Mouse (Mus musculus) ES-Bruce4 (cell line): ENCODE data around the gene Zfp473. TPM values are rescaled to one million over a fixed set of nuclear protein-coding genes. Genes with fewer than 3 reads are reported as not detected.

ENCODE experiments used
- H3K27ac ChIP-seq: 2 replicates; pipeline ENCODE4 v1.5.1; 2012; ENCODE audit warnings: low read length, inconsistent platforms; ENCODE audit not compliant: insufficient read depth
- H3K27me3 ChIP-seq: 2 replicates; pipeline ENCODE4 v1.6.1; 2012; ENCODE audit warnings: mild to moderate bottlenecking, low read length, inconsistent platforms; ENCODE audit not compliant: control insufficient read depth, poor library complexity, insufficient read depth, severe bottlenecking
- H3K36me3 ChIP-seq: 2 replicates; pipeline ENCODE4 v1.6.1; 2012; ENCODE audit warnings: inconsistent platforms, mild to moderate bottlenecking, low read length, moderate library complexity; ENCODE audit not compliant: control insufficient read depth, poor library complexity, insufficient read depth, severe bottlenecking
- H3K4me1 ChIP-seq: one replicate; pipeline ENCODE4 v1.8.1; 2011; ENCODE audit warnings: low read length; ENCODE audit not compliant: control insufficient read depth, insufficient read depth
- H3K4me3 ChIP-seq: 2 replicates; pipeline ENCODE4 v1.5.1; 2011; ENCODE audit warnings: low read depth, mild to moderate bottlenecking, low read length
- H3K9ac ChIP-seq: 2 replicates; pipeline ENCODE4 v1.6.1; 2012; ENCODE audit warnings: low read depth, mild to moderate bottlenecking, inconsistent platforms; ENCODE audit not compliant: poor library complexity, severe bottlenecking
- H3K9me3 ChIP-seq: replicated peaks from 2 replicates; pipeline ENCODE4 v1.6.1; 2012; ENCODE audit warnings: mild to moderate bottlenecking, low read length, inconsistent platforms; ENCODE audit not compliant: control insufficient read depth, poor library complexity, insufficient read depth, severe bottlenecking
- CTCF ChIP-seq: IDR thresholded peaks from one replicate; pipeline ENCODE4 v1.8.1; 2011; ENCODE audit warnings: low read depth, low read length
- EP300 ChIP-seq: IDR thresholded peaks from 2 replicates; pipeline ENCODE4 v1.6.1; 2011; ENCODE audit warnings: low read depth, low read length; ENCODE audit not compliant: insufficient read depth
- POLR2A ChIP-seq: IDR thresholded peaks from one replicate; pipeline ENCODE4 v1.8.1; 2011; ENCODE audit warnings: low read length; ENCODE audit not compliant: insufficient read depth
- polyA plus RNA-seq: library from polyadenylated mRNA; stranded (reverse); fragments of >200 nt; gene quantifications from 2 replicates; pipeline ENCODE4 v1.2.4, GENCODE M21; 2011; ENCODE audit warnings: low read depth; ENCODE audit not compliant: missing spikeins, insufficient read depth, insufficient read length

Gene Zfp473
- polyA plus RNA-seq, 1 experiment: 28.4 TPM

DNA sequence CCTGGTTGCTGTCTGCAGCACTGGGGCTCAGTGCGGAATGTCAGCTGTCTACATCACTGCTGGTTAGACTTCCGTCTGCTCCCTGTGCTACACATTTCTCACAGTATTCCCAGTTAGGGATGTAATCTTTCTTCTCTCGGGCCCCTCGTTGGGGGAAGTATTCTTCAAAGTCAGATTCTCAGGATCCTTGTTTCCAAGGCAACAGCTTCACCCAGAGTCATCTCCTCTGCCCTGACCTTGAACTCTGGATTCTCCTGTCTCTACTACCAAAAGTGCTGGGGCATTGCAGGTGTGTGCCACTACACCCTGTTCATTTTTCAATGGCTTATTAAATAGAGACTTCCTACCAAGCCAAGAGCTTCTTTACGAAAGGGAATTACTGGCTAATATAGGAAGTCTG, 23.7 kb downstream of the Zfp473 start:
- Histone ChIP-seq H3K4me1 (no peaks in the 10 kb centered on the region), H3K9me3 (no peaks in the 10 kb centered on the region), H3K27me3 (no peaks in the 10 kb centered on the region), H3K4me3 (no peak overlapping the region), H3K27ac (no peak overlapping the region), H3K36me3 (peaks cover 7% of the 10 kb centered on the region; the same call in 1 of the 2 replicates), H3K9ac (no peak overlapping the region)
- no peak for TF ChIP-seq EP300
- no peak for TF ChIP-seq POLR2A
- no peak for TF ChIP-seq CTCF

DNA sequence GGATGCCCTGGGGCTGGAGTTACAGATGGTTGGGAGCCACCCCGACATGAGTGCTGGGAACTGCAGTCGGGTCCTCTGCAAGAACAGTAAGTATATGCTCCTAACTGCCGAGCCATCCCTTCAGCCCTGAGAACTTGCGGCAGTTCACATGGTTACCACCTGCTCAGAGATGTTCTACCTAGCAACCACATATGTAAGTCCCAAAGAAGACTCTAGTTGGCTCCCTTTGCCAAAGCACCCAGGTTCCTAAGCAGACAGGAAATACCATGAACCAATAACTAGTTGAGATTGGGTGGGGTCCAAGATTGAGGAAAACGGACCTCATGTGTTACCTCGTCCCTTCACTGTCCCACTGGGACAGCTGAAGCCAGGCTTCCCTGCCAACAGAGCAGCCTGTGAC, 24.5 kb downstream of the Zfp473 start:
- H3K27me3 ChIP-seq: no peaks in the 10 kb centered on the region
- no peaks in the 10 kb centered on the region for H3K9me3 ChIP-seq
- H3K27ac ChIP-seq: no peak overlapping the region
- no peaks in the 10 kb centered on the region for H3K36me3 ChIP-seq
- TF ChIP-seq POLR2A (no peak), CTCF (no peak), EP300 (no peak)
- no peak overlapping the region for H3K9ac ChIP-seq
- no peak overlapping the region for H3K4me3 ChIP-seq
- no peaks in the 10 kb centered on the region for H3K4me1 ChIP-seq

DNA sequence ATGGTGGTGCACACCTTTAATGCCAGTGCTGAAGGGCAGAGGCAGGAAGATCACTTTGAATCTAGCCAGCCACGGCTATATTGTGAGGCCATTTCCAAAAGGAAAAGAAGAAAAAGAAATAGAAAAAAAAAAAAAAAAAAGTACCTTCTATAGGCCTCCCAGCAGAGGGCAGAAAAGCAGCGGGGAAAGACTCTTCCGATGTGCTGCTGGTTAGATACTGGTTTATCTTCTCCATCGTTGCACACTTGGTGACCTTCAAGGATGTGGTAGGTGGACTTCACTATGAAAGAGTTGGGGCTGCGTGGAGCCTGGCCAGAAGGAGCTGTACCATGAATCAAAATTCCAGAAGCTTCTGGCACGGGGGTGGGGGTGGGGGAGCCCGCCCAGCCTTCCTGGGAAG, 26.5 kb downstream of the Zfp473 start:
- Histone ChIP-seq H3K4me1 (no peaks in the 10 kb centered on the region), H3K36me3 (no peaks in the 10 kb centered on the region), H3K9ac (no peak overlapping the region), H3K27me3 (no peaks in the 10 kb centered on the region), H3K9me3 (no peaks in the 10 kb centered on the region), H3K27ac (no peak overlapping the region), H3K4me3 (no peak overlapping the region)
- TF ChIP-seq CTCF (peak; percentile 20), EP300 (no peak)

DNA sequence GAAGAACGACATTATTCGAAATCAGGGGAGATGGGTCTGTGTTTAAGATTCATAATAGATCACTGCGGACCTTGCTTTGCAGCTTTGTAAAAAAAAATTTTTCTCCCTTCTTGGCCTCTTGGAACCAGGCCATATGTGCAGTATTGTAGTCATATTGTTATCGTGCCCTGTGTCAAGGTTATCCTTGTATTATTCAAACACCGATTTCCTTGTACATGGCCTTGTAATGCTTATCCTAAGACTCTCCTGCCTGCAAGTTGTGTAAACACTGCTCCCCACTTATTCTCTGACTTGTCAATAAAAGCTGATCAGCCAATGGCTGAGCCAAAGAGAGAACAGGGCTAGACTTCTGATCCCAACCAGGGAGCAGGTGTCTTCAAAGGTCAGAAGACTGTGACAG, 28.8 kb downstream of the Zfp473 start:
- H3K27me3 ChIP-seq: no peaks in the 10 kb centered on the region
- H3K4me1 ChIP-seq: no peaks in the 10 kb centered on the region
- no peak overlapping the region for H3K27ac ChIP-seq
- H3K4me3 ChIP-seq: no peak overlapping the region
- H3K9me3 ChIP-seq: no peaks in the 10 kb centered on the region
- no peaks in the 10 kb centered on the region for H3K36me3 ChIP-seq
- TF ChIP-seq EP300 (no peak), CTCF (no peak), POLR2A (no peak)
- no peak overlapping the region for H3K9ac ChIP-seq

DNA sequence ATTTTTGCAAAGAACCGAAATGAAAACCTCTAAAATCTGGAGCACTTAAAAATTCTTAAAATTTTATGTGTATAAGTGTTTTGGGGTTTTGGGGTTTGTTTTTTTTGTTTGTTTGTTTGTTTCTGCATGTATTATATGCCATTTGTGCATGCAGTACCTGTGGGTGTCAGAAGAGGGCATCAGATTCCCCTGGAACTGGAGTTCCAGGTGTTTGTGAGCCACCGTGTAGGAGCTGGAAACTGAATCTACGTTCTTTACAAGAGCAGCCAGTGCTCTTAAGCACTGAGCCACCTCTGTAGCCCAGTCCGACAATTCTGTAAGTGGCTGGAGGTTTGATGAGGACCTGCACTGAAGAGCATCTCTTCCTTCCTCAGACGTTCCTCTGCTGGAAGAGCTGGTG, 41.0 kb downstream of the Zfp473 start:
- Histone ChIP-seq H3K4me3 (no peak overlapping the region), H3K27ac (peak overlapping the region; percentile 93), H3K4me1 (no peaks in the 10 kb centered on the region), H3K36me3 (no peaks in the 10 kb centered on the region), H3K27me3 (no peaks in the 10 kb centered on the region), H3K9me3 (no peaks in the 10 kb centered on the region), H3K9ac (no peak overlapping the region)
- TF ChIP-seq EP300 (no peak), CTCF (peak; percentile 11), POLR2A (no peak)

DNA sequence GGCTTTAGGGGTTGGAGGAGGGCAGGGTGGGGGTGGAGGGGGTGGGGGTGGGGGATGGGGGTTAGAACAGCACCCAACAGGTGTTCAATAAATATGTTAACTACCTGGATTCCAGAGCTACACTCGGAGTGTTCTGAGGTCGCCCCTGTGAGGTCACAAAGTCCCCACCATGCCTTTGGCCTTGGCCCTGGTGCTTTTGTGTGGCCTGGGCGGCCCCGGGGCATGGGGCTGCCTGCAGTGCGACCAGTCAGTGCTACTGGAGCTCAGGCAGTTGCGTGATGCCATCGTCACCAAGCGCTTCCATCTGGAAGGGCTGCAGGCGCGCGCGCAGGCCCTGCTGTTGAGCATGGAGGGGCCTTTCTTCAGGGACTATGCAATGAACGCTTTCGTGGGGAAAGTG, 42.3 kb downstream of the Zfp473 start, which contains the start of gene Izumo2:
TSS of gene Izumo2 (plus strand) at position 169 of the 400 bp plus-strand sequence.
- Histone ChIP-seq H3K27me3 (no peaks in the 10 kb centered on the region), H3K9ac (peak within 1 kb of the TSS; percentile 56), H3K4me1 (no peaks in the 10 kb centered on the region), H3K4me3 (peak within 1 kb of the TSS; percentile 37), H3K36me3 (no peaks in the 10 kb centered on the region), H3K27ac (peak within 1 kb of the TSS; percentile 93), H3K9me3 (no peaks in the 10 kb centered on the region)
- TF ChIP-seq CTCF (no peak), POLR2A (peak; percentile 42), EP300 (peak; percentile 96)
